Mouse (Mus musculus): ENCODE measurements at regions not wholly inside any gene's neighbourhood (a gene's known extent, or its start where the extent isn't known, plus 50 kb on each side); places are given as distances from the start of the nearest gene placed in this dataset.

GRCm38 (mm10) chr14:72807947-72808346, 98.1 kb upstream of the Fndc3a start:
- no peaks in the 10 kb centered on the region for H3K9me3 ChIP-seq
- H3K4me1 ChIP-seq (replicated peaks) = no peaks in the 10 kb centered on the region
- H3K4me2 ChIP-seq (replicated peaks) = no peak overlapping the region
- H3K27me3 ChIP-seq (replicated peaks) = no peaks in the 10 kb centered on the region
- H3K9ac ChIP-seq = no peak overlapping the region
- WGBS = 74% methylated on average over 3 of the region's 3 CpGs
- no peak for ATAC-seq
- H3K27ac ChIP-seq = no peak overlapping the region
- no peaks in the 10 kb centered on the region for H3K36me3 ChIP-seq
- H3K4me3 ChIP-seq (replicated peaks) = no peak overlapping the region

GRCm38 (mm10) chr14:72807286-72807685, 97.5 kb upstream of the Fndc3a start:
- Histone ChIP-seq H3K4me2 (replicated peaks) (no peak overlapping the region), H3K27me3 (replicated peaks) (no peaks in the 10 kb centered on the region), H3K27ac (no peak overlapping the region), H3K9me3 (no peaks in the 10 kb centered on the region), H3K4me1 (replicated peaks) (no peaks in the 10 kb centered on the region), H3K36me3 (no peaks in the 10 kb centered on the region), H3K9ac (no peak overlapping the region), H3K4me3 (replicated peaks) (no peak overlapping the region)
- WGBS = 77% methylated on average over 7 of the region's 7 CpGs
- no peak for ATAC-seq

DNA sequence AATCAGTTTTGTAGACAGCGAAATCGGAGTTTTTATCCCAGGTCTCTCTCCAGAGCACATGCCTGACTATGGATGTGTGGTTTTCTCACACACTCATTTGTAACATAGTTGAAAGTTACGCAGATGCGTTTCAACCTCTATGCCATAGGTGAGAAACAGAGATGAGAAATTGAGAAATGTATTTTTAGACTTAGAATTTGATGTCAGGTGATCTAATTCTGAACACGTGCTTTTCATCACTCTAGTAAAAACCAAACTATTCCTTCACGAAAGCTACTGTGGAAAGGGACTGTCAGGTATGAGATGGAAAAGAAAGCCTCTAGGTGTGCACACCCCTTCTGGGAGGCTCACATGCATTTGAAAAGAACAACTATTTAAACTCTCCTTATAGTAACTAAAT, 96.8 kb upstream of the Fndc3a start:
- no peaks in the 10 kb centered on the region for H3K27me3 ChIP-seq (replicated peaks)
- no peak overlapping the region for H3K9ac ChIP-seq
- H3K36me3 ChIP-seq = no peaks in the 10 kb centered on the region
- H3K4me3 ChIP-seq (replicated peaks) = no peak overlapping the region
- ATAC-seq = no peak
- no peaks in the 10 kb centered on the region for H3K9me3 ChIP-seq
- WGBS = 96% methylated on average over 6 of the region's 6 CpGs
- no peak overlapping the region for H3K27ac ChIP-seq
- no peaks in the 10 kb centered on the region for H3K4me1 ChIP-seq (replicated peaks)
- H3K4me2 ChIP-seq (replicated peaks) = no peak overlapping the region

DNA sequence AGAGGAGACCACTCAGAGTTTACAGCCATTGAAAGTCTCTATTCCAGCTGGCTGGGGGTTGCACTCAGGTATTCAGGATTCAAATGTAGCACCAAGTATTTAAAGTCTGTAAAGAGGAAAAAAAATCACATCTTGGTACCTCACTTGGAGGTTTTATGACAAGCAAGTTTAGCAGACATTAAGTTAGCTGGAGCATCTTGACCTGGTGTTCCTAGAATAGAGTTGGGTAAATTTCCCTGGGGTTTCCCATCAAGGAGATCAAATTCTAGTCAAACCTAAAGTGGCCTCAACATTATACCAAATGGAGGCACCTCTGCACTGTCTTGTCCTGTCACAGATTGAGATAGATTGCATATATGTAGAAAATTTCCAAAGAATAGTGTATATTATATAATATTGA, 93.8 kb upstream of the Fndc3a start:
- Histone ChIP-seq H3K27me3 (replicated peaks) (no peaks in the 10 kb centered on the region), H3K4me1 (replicated peaks) (no peaks in the 10 kb centered on the region), H3K27ac (no peak overlapping the region), H3K36me3 (no peaks in the 10 kb centered on the region), H3K4me3 (replicated peaks) (no peak overlapping the region), H3K9ac (no peak overlapping the region), H3K4me2 (replicated peaks) (no peak overlapping the region), H3K9me3 (no peaks in the 10 kb centered on the region)
- no peak for ATAC-seq

- WGBS = 81% methylated on average over 3 of the region's 3 CpGs
- no peak for ATAC-seq
These were observed 80.9 kb upstream of the Fndc3a start for GRCm38 (mm10) chr14:72790654-72791053.

DNA sequence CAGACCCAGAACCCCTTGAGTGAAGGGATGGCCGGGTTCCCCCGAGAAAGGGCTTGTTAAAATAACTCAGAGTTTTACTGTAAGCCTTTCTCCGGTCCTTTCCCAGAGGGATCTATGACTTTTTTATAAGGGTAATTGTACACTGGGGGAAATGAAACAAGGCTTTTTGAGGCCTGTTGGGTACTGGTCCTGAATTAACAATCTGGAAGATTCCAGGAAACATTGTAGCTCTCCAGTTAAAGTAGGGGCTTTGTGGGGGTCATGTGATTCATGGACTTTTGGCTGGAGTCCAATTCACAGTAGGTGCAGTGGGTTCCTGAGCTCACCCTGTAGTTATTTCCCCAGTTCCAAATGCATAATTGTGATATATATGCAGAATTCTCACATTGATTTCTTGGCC, 77.1 kb upstream of the Fndc3a start:
- WGBS = 85% methylated on average over 3 of the region's 3 CpGs
- H3K36me3 ChIP-seq = no peaks in the 10 kb centered on the region
- no peak overlapping the region for H3K4me2 ChIP-seq (replicated peaks)
- H3K4me1 ChIP-seq (replicated peaks) = no peaks in the 10 kb centered on the region
- no peak overlapping the region for H3K4me3 ChIP-seq (replicated peaks)
- no peak for ATAC-seq
- no peak overlapping the region for H3K9ac ChIP-seq
- no peaks in the 10 kb centered on the region for H3K27me3 ChIP-seq (replicated peaks)
- no peaks in the 10 kb centered on the region for H3K9me3 ChIP-seq
- H3K27ac ChIP-seq = no peak overlapping the region

More at GRCm38 (mm10) chr14:72790654-72791053, 80.9 kb upstream of the Fndc3a start:
- H3K27ac ChIP-seq = no peak overlapping the region
- H3K27me3 ChIP-seq (replicated peaks) = no peaks in the 10 kb centered on the region
- H3K4me3 ChIP-seq (replicated peaks) = no peak overlapping the region
- no peak overlapping the region for H3K4me2 ChIP-seq (replicated peaks)
- no peaks in the 10 kb centered on the region for H3K4me1 ChIP-seq (replicated peaks)
- no peak overlapping the region for H3K9ac ChIP-seq
- H3K9me3 ChIP-seq = no peaks in the 10 kb centered on the region
- no peaks in the 10 kb centered on the region for H3K36me3 ChIP-seq

DNA sequence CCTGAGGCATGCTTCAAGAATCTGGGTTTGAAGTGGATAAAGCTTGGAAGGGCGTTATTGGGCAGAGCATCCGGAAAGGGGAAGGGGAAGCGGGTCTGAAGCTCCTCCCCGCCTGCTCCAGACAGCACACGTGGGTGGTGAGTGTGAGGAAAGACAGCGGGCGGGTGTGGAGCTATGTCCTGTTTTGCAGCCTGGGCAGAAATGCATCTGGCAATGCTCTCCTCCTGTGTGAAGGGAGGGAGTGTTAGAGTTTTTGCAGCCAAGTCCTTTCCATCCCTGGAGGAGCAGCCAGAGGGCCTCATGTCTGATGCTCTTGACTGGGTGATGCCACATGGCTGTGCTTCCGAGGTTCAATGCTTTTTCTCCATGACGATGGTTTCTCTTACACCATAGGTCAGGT, 73.4 kb upstream of the Fndc3a start:
- H3K27ac ChIP-seq = no peak overlapping the region
- WGBS = 51% methylated on average over 9 of the region's 9 CpGs
- H3K9me3 ChIP-seq = no peaks in the 10 kb centered on the region
- H3K4me2 ChIP-seq (replicated peaks) = no peak overlapping the region
- no peaks in the 10 kb centered on the region for H3K4me1 ChIP-seq (replicated peaks)
- no peak overlapping the region for H3K4me3 ChIP-seq (replicated peaks)
- no peaks in the 10 kb centered on the region for H3K36me3 ChIP-seq
- peak; percentile 78 for ATAC-seq
- no peaks in the 10 kb centered on the region for H3K27me3 ChIP-seq (replicated peaks)
- no peak overlapping the region for H3K9ac ChIP-seq

DNA sequence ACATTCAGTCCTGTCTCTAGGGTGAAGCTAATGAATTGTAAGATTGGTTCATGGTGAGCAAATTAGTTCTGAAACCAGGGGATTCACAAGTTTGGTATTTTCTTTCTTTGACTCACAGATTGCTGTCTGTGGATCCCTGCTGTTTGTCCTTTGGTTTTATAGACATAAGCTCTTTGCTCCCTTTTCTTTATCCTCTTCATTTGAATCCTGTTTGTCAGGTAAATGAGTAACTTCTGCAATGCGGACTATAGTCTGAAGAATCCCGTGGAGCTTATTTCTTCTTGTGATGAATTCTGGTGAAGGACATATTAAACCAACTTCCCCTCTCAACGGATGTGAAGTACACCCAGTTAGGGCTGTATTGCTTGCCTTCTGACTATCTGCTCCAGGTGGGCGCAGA, 69.6 kb upstream of the Fndc3a start:
- 72% methylated on average over 4 of the region's 4 CpGs for WGBS
- no peak for ATAC-seq
- Histone ChIP-seq H3K36me3 (no peaks in the 10 kb centered on the region), H3K4me2 (replicated peaks) (no peak overlapping the region), H3K4me3 (replicated peaks) (no peak overlapping the region), H3K4me1 (replicated peaks) (no peaks in the 10 kb centered on the region), H3K9me3 (no peaks in the 10 kb centered on the region), H3K27me3 (replicated peaks) (no peaks in the 10 kb centered on the region), H3K9ac (no peak overlapping the region), H3K27ac (no peak overlapping the region)

- no peak overlapping the region for H3K4me2 ChIP-seq (replicated peaks)
- no peaks in the 10 kb centered on the region for H3K4me1 ChIP-seq (replicated peaks)
- no peak overlapping the region for H3K4me3 ChIP-seq (replicated peaks)
- no peaks in the 10 kb centered on the region for H3K27me3 ChIP-seq (replicated peaks)
- no peak for ATAC-seq
- 80% methylated on average over 6 of the region's 6 CpGs for WGBS
- no peaks in the 10 kb centered on the region for H3K36me3 ChIP-seq
- H3K9ac ChIP-seq = no peak overlapping the region
- no peak overlapping the region for H3K27ac ChIP-seq
- H3K9me3 ChIP-seq = no peaks in the 10 kb centered on the region
These were observed 69.0 kb upstream of the Fndc3a start for GRCm38 (mm10) chr14:72778756-72779155.

DNA sequence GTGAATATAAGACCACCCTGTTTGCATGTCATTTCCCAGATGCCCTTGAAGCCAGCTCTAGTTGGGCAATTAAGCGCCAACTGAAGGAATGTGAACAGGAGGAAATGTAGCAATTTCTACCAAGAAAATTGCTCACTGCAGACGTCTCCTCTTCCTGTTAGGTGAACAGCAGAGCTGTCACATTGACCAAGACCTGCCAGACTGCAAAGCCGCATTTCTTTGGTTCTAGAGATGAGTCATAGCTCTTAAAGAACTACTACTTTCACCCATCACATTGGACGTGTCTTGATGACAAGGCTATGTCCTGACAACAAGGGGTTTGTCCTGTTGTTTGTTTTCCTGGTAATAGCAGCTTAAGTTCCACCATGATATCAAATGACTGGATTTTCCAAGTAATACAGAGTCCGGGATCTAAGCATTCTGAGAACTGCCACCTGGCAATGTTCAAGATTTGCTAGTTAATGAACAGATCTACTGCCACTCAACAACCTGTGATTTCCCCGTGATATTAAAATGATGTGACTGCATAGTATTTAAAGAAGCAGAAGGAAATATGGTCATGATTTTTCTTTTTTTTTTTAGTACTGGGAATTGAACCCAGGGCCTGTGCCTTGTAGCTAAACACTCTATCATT, 68.2 kb upstream of the Fndc3a start:
- H3K36me3 ChIP-seq = no peaks in the 10 kb centered on the region
- 70% methylated on average over 6 of the region's 6 CpGs for WGBS
- no peaks in the 10 kb centered on the region for H3K9me3 ChIP-seq
- no peak overlapping the region for H3K4me3 ChIP-seq (replicated peaks)
- no peaks in the 10 kb centered on the region for H3K27me3 ChIP-seq (replicated peaks)
- no peak overlapping the region for H3K9ac ChIP-seq
- H3K4me1 ChIP-seq (replicated peaks) = no peaks in the 10 kb centered on the region
- H3K27ac ChIP-seq = no peak overlapping the region
- H3K4me2 ChIP-seq (replicated peaks) = no peak overlapping the region
- ATAC-seq = no peak

DNA sequence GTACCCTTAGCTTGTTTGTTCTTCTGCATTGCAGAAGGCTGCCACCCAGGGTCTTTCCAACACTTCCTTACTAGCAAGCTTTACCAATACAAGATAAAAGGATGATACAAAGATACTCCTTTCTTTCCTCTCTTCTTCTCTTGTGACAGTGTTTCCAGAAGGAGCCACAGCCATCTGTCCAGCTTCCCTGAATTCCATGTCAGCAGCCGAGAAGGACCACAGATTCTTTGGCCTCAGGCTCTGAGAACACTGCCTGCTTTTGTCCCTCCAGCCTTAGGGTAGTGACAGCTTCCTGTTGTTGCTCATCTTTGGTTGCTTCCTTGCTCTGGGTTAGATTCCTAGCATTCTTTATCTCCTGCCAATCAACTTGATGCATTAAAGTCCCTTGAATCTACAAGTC, 60.4 kb upstream of the Fndc3a start:
- Histone ChIP-seq H3K27me3 (replicated peaks) (no peaks in the 10 kb centered on the region), H3K4me1 (replicated peaks) (no peaks in the 10 kb centered on the region), H3K9me3 (no peaks in the 10 kb centered on the region), H3K9ac (no peak overlapping the region), H3K4me2 (replicated peaks) (no peak overlapping the region), H3K36me3 (no peaks in the 10 kb centered on the region), H3K27ac (no peak overlapping the region), H3K4me3 (replicated peaks) (no peak overlapping the region)
- 39% methylated on average over 1 of the region's 1 CpGs for WGBS
- ATAC-seq = no peak

- ATAC-seq = no peak
- Histone ChIP-seq H3K4me1 (replicated peaks) (no peaks in the 10 kb centered on the region), H3K4me2 (replicated peaks) (no peak overlapping the region), H3K4me3 (replicated peaks) (no peak overlapping the region), H3K27ac (no peak overlapping the region), H3K27me3 (replicated peaks) (no peaks in the 10 kb centered on the region), H3K9me3 (no peaks in the 10 kb centered on the region), H3K36me3 (no peaks in the 10 kb centered on the region), H3K9ac (no peak overlapping the region)
These were observed 50.3 kb upstream of the Fndc3a start for GRCm38 (mm10) chr14:72760123-72760522.
